In the genomic region with DNA sequence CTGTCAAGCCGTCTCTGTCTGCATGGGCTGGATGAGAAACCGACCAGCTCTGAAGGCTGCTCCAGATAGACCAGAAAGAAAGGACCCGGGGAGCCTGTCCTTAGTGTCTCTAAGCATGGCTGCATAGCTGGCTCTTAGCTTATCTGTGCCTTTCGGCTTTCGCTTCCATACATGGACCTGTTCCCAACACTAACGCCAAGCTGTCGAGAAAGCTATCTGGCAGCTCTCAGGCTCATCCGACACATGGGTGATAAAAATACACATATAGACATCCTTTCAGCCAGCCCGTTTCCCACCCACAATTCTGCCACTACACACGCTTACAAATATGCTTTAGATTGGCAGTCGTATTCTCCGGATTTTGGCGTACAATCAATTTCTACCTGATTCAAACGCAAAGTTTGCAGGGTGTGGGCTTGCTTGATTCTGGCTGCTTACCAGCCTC, we compare ENCODE assay signal across 9 mouse cellular contexts. TPM values are rescaled to one million over a fixed set of nuclear protein-coding genes. Genes with fewer than 3 reads are reported as not detected.
DNase-seq lines count a peak whose midpoint lies in the region; ATAC-seq lines count a peak whose summit lies in the region.
"Had no signal": no experiment of that assay in that cellular context is flagged by ENCODE, and none has a peak within 500 bp of the region (broad histone marks: within the 10 kb centered on the region; RNA-seq: fewer than 3 reads in every experiment).

A gene (minus strand): TSS at position 67 of the 445 bp plus-strand sequence.

- no peak for ATAC-seq in kidney, embryonic 16.5 days (ENCODE audit: low FRiP score, low TSS enrichment)

- peaks cover 4% of the 10 kb centered on the region; the same call in 1 of the 2 replicates for H3K4me1 ChIP-seq in kidney, embryonic 16.5 days (ENCODE audit: insufficient read depth, low read length)

- H3K9me3 ChIP-seq in kidney, embryonic 16.5 days (ENCODE audit: low read length): no peaks in the 10 kb centered on the region

- no peak within 1 kb of the TSS for H3K4me3 ChIP-seq in kidney, embryonic 16.5 days (ENCODE audit: low read length)
- H3K4me3 ChIP-seq: erythroblast, embryonic 14.5 days had no signal

- H3K9ac ChIP-seq in kidney, embryonic 16.5 days (replicated peaks; ENCODE audit: low read length): no peak within 1 kb of the TSS

- DNase-seq in kidney, postnatal 4 days: no peak
- DNase-seq in frontal cortex, postnatal 25 days (ENCODE audit: low spot score in 2 of 2): peak; percentile 39 to 40
- DNase-seq in heart, postnatal 36 days: peak; percentile 45 to 46
- peak; percentile 38 to 74 for DNase-seq in left cerebral cortex, postnatal 10 days (ENCODE audit: extremely low spot score in 1 of 2, low spot score in 2 of 2)
- DNase-seq in telencephalon, adult 2 months (ENCODE audit: low read depth, low spot score): peak; percentile 76
- DNase-seq in spleen, adult 18-20 months: no peak
- no peak for DNase-seq in lung, postnatal 10 days

- intact Hi-C loops in heart, postnatal 36 days (cut with DNase I): loop anchor here (5.0 kb wide), 1 partner anchor 39 kb away; no protein-coding TSS in a partner anchor
- intact Hi-C loops in left cerebral cortex, postnatal 10 days (cut with DNase I): no loop called here

- no peak within 1 kb of the TSS for H3K27ac ChIP-seq in kidney, embryonic 16.5 days (ENCODE audit: low read length)

- H3K36me3 ChIP-seq in kidney, embryonic 16.5 days (ENCODE audit: insufficient read depth, low read length): no peaks in the 10 kb centered on the region

- no peak within 1 kb of the TSS for H3K4me2 ChIP-seq in kidney, embryonic 16.5 days (replicated peaks; ENCODE audit: low read depth, low read length)

- no peaks in the 10 kb centered on the region for H3K27me3 ChIP-seq in kidney, embryonic 16.5 days (ENCODE audit: insufficient read depth, low read length)

- WGBS in kidney, embryonic 16.5 days: 88% methylated on average over 14 of the region's 14 CpGs

RNA-seq across cellular contexts. Expression of the gene that starts here (rescaled TPM):
- 12.8 and 13.5 TPM in 2 replicates for polyA plus RNA-seq in kidney, embryonic 16.5 days (2015; fragmentation: Nextera tagmentation; extraction: Ambion mirVana)
- total RNA-seq in heart, postnatal 36 days (2021): 100 to 1,000 TPM; 392 to 411 TPM
- total RNA-seq in left cerebral cortex, postnatal 10 days (2021): 100 to 1,000 TPM; 289 to 295 TPM
- polyA plus RNA-seq: erythroblast, embryonic 14.5 days had no signal

Comparison
In these comparisons a context has a peak if more than half of its experiments do, and no peak if none do; other contexts are left out.
1. DNase-seq: peak in frontal cortex, postnatal 25 days (2 of 2), heart, postnatal 36 days (2 of 2), left cerebral cortex, postnatal 10 days (2 of 2) and telencephalon, adult 2 months (single experiment); none in kidney, postnatal 4 days (0 of 2), spleen, adult 18-20 months (0 of 2) and lung, postnatal 10 days (single experiment).